Mouse (Mus musculus): ENCODE results near the gene Klra8.
A peak's percentile ranks its signal among the peaks of the same experiment; 100 is the strongest.
"Not testable (repeated sequence)": the region's sequence is repeated elsewhere in the genome, so short reads cannot be mapped to it uniquely, and the experiment has no call there.

Klra8 gene

DNA sequence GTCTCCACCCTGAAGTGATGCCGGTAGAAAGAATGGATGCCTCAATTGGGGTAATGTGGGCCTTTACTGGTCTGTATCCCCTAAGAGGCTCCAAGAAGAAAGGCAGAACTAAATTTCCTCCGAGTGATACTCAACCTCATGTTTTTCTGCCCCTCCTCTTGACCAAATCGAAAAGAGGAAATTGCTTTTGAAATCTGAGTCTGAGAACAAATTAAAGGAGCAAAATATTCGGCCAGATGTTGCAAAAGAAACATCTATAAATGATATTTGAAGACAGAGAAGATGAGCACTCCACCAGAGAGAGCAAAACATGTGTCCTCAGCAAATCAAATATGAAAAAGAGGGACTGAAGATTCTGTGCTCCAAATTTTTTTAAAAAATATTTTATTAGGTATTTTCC lies at the start of gene Klra8:
Gene Klra8 (minus strand): TSS at position 101 of the 400 bp plus-strand sequence.
- DNase-seq (ENCODE audit: low read depth), result not testable (repeated sequence)

GRCm38 (mm10) chr6:130110485-130110884 lies 19.2 kb downstream of the Klra8 start:
- no peak for DNase-seq (ENCODE audit: low read depth)

DNA sequence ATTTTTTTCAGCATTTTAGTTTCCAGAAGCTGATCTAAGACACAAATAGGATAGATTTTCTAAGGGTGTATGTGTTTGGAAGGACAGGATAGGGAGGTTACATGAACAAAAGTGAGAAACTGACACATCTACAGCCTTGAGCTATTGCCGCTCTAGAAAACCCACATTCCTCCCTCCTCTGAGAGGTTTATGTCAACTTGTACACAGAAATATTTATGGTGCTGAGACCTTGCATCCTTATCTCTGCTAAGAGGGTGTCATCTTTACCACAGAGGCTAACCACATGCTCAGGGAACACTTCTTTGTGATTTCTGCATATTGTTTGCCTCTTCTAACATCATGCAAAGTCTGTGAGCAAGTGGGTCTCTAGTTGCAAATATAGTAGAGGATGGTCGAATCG lies 27.0 kb downstream of the Klra8 start:
- DNase-seq (ENCODE audit: low read depth), result not testable (repeated sequence)

DNA sequence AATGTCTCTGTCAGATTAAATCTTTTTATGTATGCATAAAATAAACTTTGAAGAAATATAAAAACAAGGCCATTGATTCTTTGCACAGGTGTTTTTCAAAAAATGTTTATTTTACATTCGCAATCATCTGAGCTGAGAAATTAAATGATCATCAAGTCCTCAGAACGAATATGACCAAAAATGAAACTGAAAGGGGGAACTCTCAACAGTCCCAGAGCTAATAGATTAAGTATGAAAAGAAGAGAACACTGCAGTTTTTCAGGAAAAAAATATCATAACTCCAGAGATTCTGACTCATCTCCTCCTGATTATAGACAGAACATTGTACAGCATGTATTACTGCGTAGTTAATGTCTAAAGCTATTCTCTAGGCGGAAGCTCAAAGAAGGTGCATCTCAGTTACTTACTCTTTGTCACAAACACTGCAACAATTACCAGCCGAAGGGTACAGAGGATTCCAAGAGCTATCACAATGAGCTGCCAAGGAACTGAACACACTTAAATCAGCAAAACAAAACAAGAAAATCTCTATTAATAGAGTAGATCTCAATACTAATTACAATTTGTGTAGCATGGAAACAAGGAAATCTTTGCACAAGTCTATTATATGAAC lies 37.3 kb downstream of the Klra8 start:
- peak; percentile 28 for DNase-seq (ENCODE audit: low read depth)

DNA sequence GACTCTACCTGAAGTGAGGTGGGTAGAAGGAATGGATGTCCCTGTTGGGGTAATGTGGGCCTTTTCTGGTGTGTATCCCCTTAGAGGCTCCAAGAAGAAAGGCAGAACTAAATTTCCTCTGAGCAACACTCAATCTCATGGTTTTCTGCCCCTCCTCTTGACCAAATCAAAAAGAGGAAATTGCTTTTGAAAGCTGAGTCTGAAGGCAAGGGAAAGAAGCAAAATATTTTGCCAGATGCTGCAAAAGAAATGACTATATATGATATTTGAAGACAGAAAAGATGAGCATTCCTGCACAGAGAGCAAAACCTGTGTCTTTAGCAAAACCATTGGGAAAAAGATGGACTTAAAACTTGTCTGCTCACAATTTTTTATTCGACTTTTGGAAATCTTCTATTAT lies 62.5 kb downstream of the Klra8 start, which contains the start of gene Klra4:
Gene Klra4 (minus strand): TSS at position 101 of the 400 bp plus-strand sequence.
- DNase-seq (ENCODE audit: low read depth), result not testable (repeated sequence)
